Mouse (Mus musculus): ENCODE data around the gene Nceh1. TPM values are rescaled to one million over a fixed set of nuclear protein-coding genes. Genes with fewer than 3 reads are reported as not detected.

Gene Nceh1
- 4.1 and 6.8 TPM in 2 replicates for polyA plus RNA-seq (2014; fragmentation: Nextera tagmentation; extraction: Ambion mirVana)

DNA sequence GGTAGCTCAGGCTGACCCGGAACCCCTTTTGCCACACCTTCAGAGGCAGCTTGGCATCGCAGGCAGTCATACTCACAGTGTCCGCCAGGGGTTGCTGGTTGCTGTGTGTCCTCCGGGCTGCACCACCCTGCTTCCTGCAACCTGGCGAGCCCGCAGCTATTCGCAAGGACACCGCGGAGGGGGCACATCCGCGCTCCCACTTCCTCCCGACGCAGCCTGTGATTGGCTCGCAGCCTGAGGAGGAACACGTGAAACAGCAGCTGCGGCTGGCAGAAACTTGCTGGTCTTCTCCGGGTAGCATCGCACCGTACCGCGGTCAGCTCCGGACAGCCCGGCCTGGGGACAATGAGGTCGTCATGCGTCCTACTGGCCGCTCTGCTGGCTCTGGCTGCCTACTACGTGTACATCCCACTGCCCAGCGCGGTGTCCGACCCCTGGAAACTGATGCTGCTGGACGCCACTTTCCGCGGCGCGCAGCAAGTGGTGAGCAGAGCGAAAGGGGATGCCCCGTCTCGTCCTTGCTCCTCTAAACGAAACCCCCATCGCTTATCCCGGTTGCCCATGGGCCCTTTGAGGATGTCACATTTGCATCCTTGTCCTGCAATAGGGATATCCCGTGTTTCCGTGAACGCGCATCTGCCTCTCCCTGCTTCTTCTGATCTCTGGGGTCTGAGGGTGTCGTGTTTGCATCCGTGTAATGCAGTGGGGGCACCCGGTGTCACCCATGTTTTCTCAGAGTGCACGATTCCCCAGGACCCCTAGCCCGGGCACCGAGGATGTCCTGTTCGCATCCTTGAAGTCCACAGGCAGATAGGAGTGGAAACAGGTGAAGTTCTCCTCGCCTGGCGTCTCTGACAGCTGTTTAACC lies at the start of gene Nceh1:
Nceh1 (plus strand) TSS at position 233 of the 868 bp plus-strand sequence.
- under 1% methylated on average over 54 of the region's 54 CpGs for WGBS
- peak; percentile 94 for DNase-seq
- H3K27me3 ChIP-seq (ENCODE audit: insufficient read depth, low read length) = no peaks in the 10 kb centered on the region
- H3K9me3 ChIP-seq (ENCODE audit: low read depth, low read length) = no peaks in the 10 kb centered on the region
- H3K27ac ChIP-seq (ENCODE audit: low read depth) = no peak within 1 kb of the TSS
- peak within 1 kb of the TSS; percentile 95 for H3K4me2 ChIP-seq
- peak; percentile 98 for ATAC-seq (ENCODE audit: insufficient read depth)
- H3K9ac ChIP-seq = peak within 1 kb of the TSS; percentile 54
- H3K4me1 ChIP-seq (ENCODE audit: insufficient read depth) = no peaks in the 10 kb centered on the region
- peak; percentile 97 for TF ChIP-seq CTCF (IDR thresholded peaks at IDR 0.05; ENCODE audit: low read depth)
- H3K4me3 ChIP-seq (ENCODE audit: low read depth, low read length) = peak within 1 kb of the TSS; percentile 56
- H3K36me3 ChIP-seq (ENCODE audit: insufficient read depth) = no peaks in the 10 kb centered on the region

DNA sequence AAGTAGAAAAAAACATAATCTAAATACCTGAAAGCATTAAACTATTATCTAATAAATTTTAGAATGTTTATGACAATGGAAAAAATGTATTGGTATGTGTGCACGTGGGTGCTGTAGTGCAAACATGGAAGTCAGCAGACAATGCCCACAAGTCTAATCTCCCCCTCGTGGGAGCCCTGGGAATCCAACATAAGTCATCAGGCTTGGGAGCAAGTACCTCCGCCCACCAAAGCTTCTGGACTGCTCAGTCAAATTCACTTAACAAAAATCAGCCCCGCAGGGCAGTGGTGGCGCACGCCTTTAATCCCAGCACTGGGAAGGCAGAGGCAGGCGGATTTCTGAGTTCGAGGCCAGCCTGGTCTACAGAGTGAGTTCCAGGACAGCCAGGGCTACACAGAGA lies 42.7 kb upstream of the Nceh1 start:
- H3K27me3 ChIP-seq (ENCODE audit: insufficient read depth, low read length) = no peaks in the 10 kb centered on the region
- H3K36me3 ChIP-seq (ENCODE audit: insufficient read depth) = peaks cover 84% of the 10 kb centered on the region
- TF ChIP-seq CTCF (IDR thresholded peaks at IDR 0.05; ENCODE audit: low read depth) = no peak
- H3K4me1 ChIP-seq (ENCODE audit: insufficient read depth) = no peaks in the 10 kb centered on the region
- H3K9me3 ChIP-seq (ENCODE audit: low read depth, low read length) = no peaks in the 10 kb centered on the region
- H3K27ac ChIP-seq (ENCODE audit: low read depth) = no peak overlapping the region
- no peak for ATAC-seq (ENCODE audit: insufficient read depth)
- no peak overlapping the region for H3K4me3 ChIP-seq (ENCODE audit: low read depth, low read length)
- no peak overlapping the region for H3K9ac ChIP-seq
- no peak for DNase-seq
- H3K4me2 ChIP-seq = no peak overlapping the region
- WGBS = 85% methylated on average over 8 of the region's 8 CpGs

DNA sequence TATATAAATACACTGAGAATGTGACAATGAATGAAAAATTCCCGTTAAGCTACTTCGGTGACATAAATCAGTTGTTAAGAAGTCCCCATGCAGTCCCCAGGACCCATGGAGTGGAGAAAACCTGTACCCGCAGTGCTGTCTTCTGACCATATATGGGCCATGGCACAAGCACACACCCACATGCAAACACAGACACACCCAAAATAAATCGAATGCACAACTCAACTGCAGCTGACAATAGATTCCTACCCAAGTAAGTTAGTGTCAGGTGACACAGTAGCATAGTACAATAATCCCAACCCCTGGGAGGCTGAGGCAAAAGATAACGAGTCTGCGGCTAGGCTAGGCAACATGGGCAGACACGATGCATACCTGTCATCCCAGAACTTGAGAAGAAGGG lies 39.2 kb upstream of the Nceh1 start:
- Histone ChIP-seq H3K9ac (no peak overlapping the region), H3K4me2 (no peak overlapping the region), H3K9me3 (ENCODE audit: low read depth, low read length) (no peaks in the 10 kb centered on the region), H3K36me3 (ENCODE audit: insufficient read depth) (peaks cover 82% of the 10 kb centered on the region), H3K4me1 (ENCODE audit: insufficient read depth) (no peaks in the 10 kb centered on the region), H3K27ac (ENCODE audit: low read depth) (no peak overlapping the region), H3K27me3 (ENCODE audit: insufficient read depth, low read length) (no peaks in the 10 kb centered on the region), H3K4me3 (ENCODE audit: low read depth, low read length) (no peak overlapping the region)
- no peak for TF ChIP-seq CTCF (IDR thresholded peaks at IDR 0.05; ENCODE audit: low read depth)
- 87% methylated on average over 7 of the region's 7 CpGs for WGBS
- ATAC-seq (ENCODE audit: insufficient read depth) (no peak), DNase-seq (no peak)

DNA sequence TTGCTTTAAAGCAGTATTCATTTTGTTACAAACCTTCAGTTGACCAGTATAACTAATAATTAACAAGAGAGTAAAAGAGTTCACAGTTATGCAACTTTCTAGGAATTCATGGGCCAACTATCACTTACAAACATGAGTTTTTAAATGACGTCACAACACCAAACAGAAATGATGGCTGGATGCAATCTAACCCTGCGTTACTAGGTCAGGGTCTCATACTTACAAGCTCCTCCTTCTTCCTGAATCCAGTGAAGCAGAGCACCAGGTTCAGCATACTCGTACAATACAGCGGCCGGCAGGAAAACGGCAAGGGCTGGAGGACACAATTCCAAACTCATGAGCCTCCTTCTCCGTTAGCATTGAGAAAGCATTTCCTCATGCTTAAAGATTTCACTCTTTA lies 37.0 kb upstream of the Nceh1 start:
- Histone ChIP-seq H3K9ac (no peak overlapping the region), H3K4me1 (ENCODE audit: insufficient read depth) (no peaks in the 10 kb centered on the region), H3K9me3 (ENCODE audit: low read depth, low read length) (no peaks in the 10 kb centered on the region), H3K27me3 (ENCODE audit: insufficient read depth, low read length) (no peaks in the 10 kb centered on the region), H3K36me3 (ENCODE audit: insufficient read depth) (peaks cover 79% of the 10 kb centered on the region), H3K27ac (ENCODE audit: low read depth) (no peak overlapping the region), H3K4me3 (ENCODE audit: low read depth, low read length) (no peak overlapping the region), H3K4me2 (no peak overlapping the region)
- no peak for TF ChIP-seq CTCF (IDR thresholded peaks at IDR 0.05; ENCODE audit: low read depth)
- DNase-seq (no peak), ATAC-seq (ENCODE audit: insufficient read depth) (no peak)
- WGBS = 92% methylated on average over 7 of the region's 7 CpGs

GRCm38 (mm10) chr3:27153191-27153671 lies 29.5 kb upstream of the Nceh1 start:
- under 1% methylated on average over 31 of the region's 31 CpGs for WGBS
- peak overlapping the region; percentile 91 for H3K4me3 ChIP-seq (ENCODE audit: low read depth, low read length)
- peaks cover 20% of the 10 kb centered on the region for H3K36me3 ChIP-seq (ENCODE audit: insufficient read depth)
- peak overlapping the region; percentile 91 for H3K9ac ChIP-seq
- DNase-seq (peak; percentile 68), ATAC-seq (ENCODE audit: insufficient read depth) (peak; percentile 53)
- TF ChIP-seq CTCF (IDR thresholded peaks at IDR 0.05; ENCODE audit: low read depth) = no peak
- no peaks in the 10 kb centered on the region for H3K27me3 ChIP-seq (ENCODE audit: insufficient read depth, low read length)
- H3K9me3 ChIP-seq (ENCODE audit: low read depth, low read length) = no peaks in the 10 kb centered on the region
- H3K27ac ChIP-seq (ENCODE audit: low read depth) = peak overlapping the region; percentile 90
- H3K4me2 ChIP-seq = peak overlapping the region; percentile 84
- peaks cover 8% of the 10 kb centered on the region; the same call in 1 of the 2 replicates for H3K4me1 ChIP-seq (ENCODE audit: insufficient read depth)

DNA sequence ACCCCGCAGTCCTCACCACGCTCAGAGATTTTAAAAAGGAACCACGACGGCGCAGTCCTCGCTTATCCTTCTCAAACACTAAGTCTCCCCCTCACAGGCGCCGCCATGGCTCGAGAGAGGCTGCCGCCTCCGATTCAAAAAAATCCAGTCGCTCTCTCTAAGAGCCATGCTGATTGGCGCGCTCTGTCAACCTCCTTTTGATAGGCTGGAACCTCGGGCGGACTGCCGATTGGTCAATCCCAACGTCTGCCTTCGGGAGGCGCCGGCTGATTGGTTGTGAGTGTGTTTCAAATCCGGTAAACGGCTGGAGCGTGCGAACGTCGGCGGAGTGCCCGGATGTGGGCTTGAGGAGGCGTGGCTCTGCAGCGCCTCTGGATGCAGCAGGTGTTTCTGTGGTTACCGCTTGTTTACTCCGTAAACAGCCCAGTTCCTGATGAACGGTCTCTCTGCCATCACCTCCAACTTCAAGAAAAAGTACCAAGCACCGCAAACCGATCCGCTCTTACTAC lies 29.0 kb upstream of the Nceh1 start, which contains the start of gene Ect2:
Ect2 (minus strand) TSS at position 178 of the 509 bp plus-strand sequence.
- Histone ChIP-seq H3K4me3 (ENCODE audit: low read depth, low read length) (peak within 1 kb of the TSS; percentile 91), H3K9me3 (ENCODE audit: low read depth, low read length) (no peaks in the 10 kb centered on the region), H3K4me1 (ENCODE audit: insufficient read depth) (peaks cover 8% of the 10 kb centered on the region; the same call in 1 of the 2 replicates), H3K4me2 (peak within 1 kb of the TSS; percentile 84), H3K9ac (peak within 1 kb of the TSS; percentile 91), H3K27me3 (ENCODE audit: insufficient read depth, low read length) (no peaks in the 10 kb centered on the region), H3K36me3 (ENCODE audit: insufficient read depth) (peaks cover 15% of the 10 kb centered on the region), H3K27ac (ENCODE audit: low read depth) (peak within 1 kb of the TSS; percentile 90)
- peak; percentile 98 for ATAC-seq (ENCODE audit: insufficient read depth)
- under 1% methylated on average over 37 of the region's 37 CpGs for WGBS
- peak; percentile 4; the same call in 1 of the 2 replicates for TF ChIP-seq CTCF (IDR thresholded peaks at IDR 0.05; ENCODE audit: low read depth)
- DNase-seq = peak; percentile 100

DNA sequence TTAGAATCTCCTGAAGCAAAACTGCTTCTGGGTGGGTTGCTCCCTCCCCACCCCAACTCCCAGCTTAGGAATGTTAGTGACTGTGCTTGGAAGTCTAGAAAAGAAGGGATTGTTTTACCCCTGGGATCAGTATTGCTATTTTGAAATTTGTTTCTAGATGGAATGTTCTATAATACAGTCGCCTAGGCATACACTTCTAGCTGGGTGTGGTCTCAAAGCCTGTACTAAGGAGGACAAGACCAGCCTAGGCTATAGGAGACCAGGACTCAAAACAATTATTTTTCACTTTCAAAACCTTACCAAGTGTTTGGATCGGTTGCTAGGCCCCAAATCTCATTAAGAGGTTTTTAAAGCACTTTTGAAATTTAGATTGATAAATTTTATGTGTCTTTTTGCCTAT lies 28.5 kb upstream of the Nceh1 start:
- TF ChIP-seq CTCF (IDR thresholded peaks at IDR 0.05; ENCODE audit: low read depth) = no peak
- Histone ChIP-seq H3K9me3 (ENCODE audit: low read depth, low read length) (no peaks in the 10 kb centered on the region), H3K27ac (ENCODE audit: low read depth) (peak overlapping the region; percentile 87), H3K27me3 (ENCODE audit: insufficient read depth, low read length) (no peaks in the 10 kb centered on the region), H3K4me2 (peak overlapping the region; percentile 56), H3K4me1 (ENCODE audit: insufficient read depth) (peaks cover 8% of the 10 kb centered on the region; the same call in 1 of the 2 replicates), H3K36me3 (ENCODE audit: insufficient read depth) (peaks cover 11% of the 10 kb centered on the region), H3K4me3 (ENCODE audit: low read depth, low read length) (peak overlapping the region; percentile 91), H3K9ac (peak overlapping the region; percentile 44; the same call in 1 of the 2 replicates)
- DNase-seq (no peak), ATAC-seq (ENCODE audit: insufficient read depth) (peak; percentile 5; the same call in 1 of the 2 replicates)
- 55% methylated on average over 2 of the region's 2 CpGs for WGBS
